Mouse (Mus musculus): ENCODE measurements around the gene B3gnt3.

B3gnt3 gene

GRCm38 (mm10) chr8:71654600-71654999 is 47.0 kb downstream of the B3gnt3 start:
- DNase-seq (ENCODE audit: low spot score in 2 of 2) = peak; percentile 56 to 80

GRCm38 (mm10) chr8:71645510-71645909 is 56.1 kb downstream of the B3gnt3 start:
- DNase-seq (ENCODE audit: low spot score in 2 of 2) = no peak
